Mouse (Mus musculus) midbrain, embryonic 16.5 days (tissue): ENCODE data around the gene Uqcc2. TPM values are rescaled to one million over a fixed set of nuclear protein-coding genes. Genes with fewer than 3 reads are reported as not detected.

Experiments
- ATAC-seq: fragments of 200-750 bp; cut with Nextera tagmentation; 2 replicates; pipeline ENCODE4 v1.8.0; 2017; ENCODE audit warnings: moderate TSS enrichment
- H3K27ac ChIP-seq: fragments of 300-500 bp; sonication (generic); 2 replicates; pipeline ENCODE4 v1.5.1; 2014; ENCODE audit warnings: mild to moderate bottlenecking, low read length, mixed read lengths
- H3K27me3 ChIP-seq: fragments of 300-500 bp; sonication (generic); 2 replicates; pipeline ENCODE4 v1.6.1; 2014; ENCODE audit warnings: low read depth, low read length, mixed read lengths; ENCODE audit not compliant: control insufficient read depth, insufficient read depth
- H3K36me3 ChIP-seq: fragments of 300-500 bp; sonication (generic); 2 replicates; pipeline ENCODE4 v1.6.1; 2014; ENCODE audit warnings: mild to moderate bottlenecking, low read length, moderate library complexity, mixed read lengths; ENCODE audit not compliant: control insufficient read depth, insufficient read depth
- H3K4me1 ChIP-seq: fragments of 300-500 bp; sonication (generic); 2 replicates; pipeline ENCODE4 v1.6.1; 2014; ENCODE audit warnings: mild to moderate bottlenecking, low read length, mixed read lengths; ENCODE audit not compliant: control insufficient read depth, insufficient read depth
- H3K4me2 ChIP-seq: fragments of 300-500 bp; sonication (generic); 2 replicates; pipeline ENCODE4 v1.6.1; 2014; ENCODE audit warnings: mild to moderate bottlenecking, low read length, mixed read lengths
- H3K4me3 ChIP-seq: fragments of 300-500 bp; sonication (generic); 2 replicates; pipeline ENCODE4 v1.5.1; 2014; ENCODE audit warnings: low read depth, mild to moderate bottlenecking, low read length, moderate library complexity, mixed read lengths
- H3K9ac ChIP-seq: fragments of 300-500 bp; sonication (generic); 2 replicates; pipeline ENCODE4 v1.6.1; 2014; ENCODE audit warnings: low read depth, low read length, mixed read lengths
- H3K9me3 ChIP-seq: fragments of 300-500 bp; sonication (generic); replicated peaks from 2 replicates; pipeline ENCODE4 v1.6.1; 2014; ENCODE audit warnings: mild to moderate bottlenecking, low read length, mixed read lengths; ENCODE audit not compliant: control insufficient read depth, poor library complexity, severe bottlenecking
- WGBS: fragments of 180-500 bp; shearing (Covaris S2); extraction: QIAGEN DNeasy Blood & Tissue Kit; methylation state at CpG from one replicate; pipeline ENCODE4 v1.1.7; 2014; 5-methylcytosine and 5-hydroxymethylcytosine counted together
- polyA plus RNA-seq: library from polyadenylated mRNA; unstranded; fragments of >200 nt; fragmentation: Nextera tagmentation; extraction: Ambion mirVana; gene quantifications from 2 replicates; pipeline ENCODE4 v1.2.1, GENCODE M21; 2015

Gene Uqcc2
- polyA plus RNA-seq, 1 experiment from 2014 or later: 384 TPM

DNA sequence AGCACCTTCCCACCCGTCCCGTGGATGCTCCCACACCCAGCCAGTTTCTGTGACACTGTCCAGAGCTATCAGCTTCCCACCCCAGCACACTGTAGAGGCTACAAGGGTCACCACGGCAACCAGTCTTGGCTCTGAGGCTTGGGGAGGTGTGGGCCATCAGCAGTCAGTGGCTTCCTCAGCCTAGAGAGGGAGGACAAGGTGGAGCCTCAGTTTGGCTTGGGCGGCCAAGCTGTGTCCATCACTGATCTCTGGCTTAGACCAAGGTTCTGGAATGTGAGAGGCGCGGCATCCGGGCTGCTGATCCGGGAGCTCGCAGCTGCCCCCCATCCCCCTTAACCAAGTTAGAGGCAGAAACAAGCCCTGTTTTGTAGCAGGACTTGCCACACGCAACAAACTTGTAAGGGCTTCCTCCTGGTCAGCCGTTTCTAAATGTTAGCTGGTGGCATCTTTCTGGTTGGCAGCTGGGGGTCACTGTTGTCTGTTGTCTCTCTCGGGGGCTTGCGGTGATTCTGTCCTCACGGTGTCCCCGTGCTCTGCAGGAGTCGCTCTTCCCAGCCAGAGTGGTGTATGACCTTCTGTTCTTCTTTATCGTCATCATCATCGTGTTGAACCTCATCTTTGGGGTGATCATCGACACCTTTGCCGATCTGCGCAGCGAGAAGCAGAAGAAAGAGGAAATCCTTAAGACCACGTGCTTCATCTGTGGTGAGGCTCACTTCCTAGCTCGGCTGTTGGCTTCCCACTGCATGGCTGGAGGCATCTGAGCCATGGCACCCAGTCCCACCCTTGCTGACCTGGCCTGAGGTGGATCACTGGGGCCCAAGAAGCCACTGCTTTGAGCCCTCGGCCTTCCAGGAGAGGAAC, 14.8 kb downstream of the Uqcc2 start:
- H3K36me3 ChIP-seq: peaks cover 14% of the 10 kb centered on the region

DNA sequence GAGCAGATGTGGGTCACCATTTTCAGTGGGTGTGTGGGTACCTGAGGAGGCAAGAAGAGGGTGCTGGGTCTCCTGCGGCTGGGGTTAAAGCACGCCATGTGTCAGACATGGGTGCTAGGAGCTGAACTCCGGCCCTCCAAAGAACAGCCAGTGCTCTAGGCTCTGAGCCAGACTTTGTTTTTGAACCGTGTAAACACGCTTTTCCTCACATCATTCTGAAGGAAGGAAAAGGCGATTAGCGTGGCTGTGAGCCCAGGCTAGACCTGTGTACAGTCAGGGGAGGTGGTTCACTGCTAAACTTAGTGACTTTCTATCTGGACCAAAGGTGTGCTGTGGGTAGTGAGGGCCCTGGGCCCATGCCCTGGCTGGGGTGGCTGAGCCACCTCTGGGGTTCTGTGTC, 23.6 kb downstream of the Uqcc2 start:
- Histone ChIP-seq H3K27ac (no peak overlapping the region), H3K27me3 (no peaks in the 10 kb centered on the region), H3K4me1 (no peaks in the 10 kb centered on the region), H3K4me3 (no peak overlapping the region), H3K9ac (no peak overlapping the region), H3K4me2 (no peak overlapping the region), H3K9me3 (no peaks in the 10 kb centered on the region), H3K36me3 (no peaks in the 10 kb centered on the region)
- 96% methylated on average over 7 of the region's 7 CpGs for WGBS
- ATAC-seq: no peak

More for the DNA sequence above, 14.8 kb downstream of the Uqcc2 start:
- Histone ChIP-seq H3K27me3 (no peaks in the 10 kb centered on the region), H3K4me3 (no peak overlapping the region), H3K9ac (no peak overlapping the region), H3K4me2 (no peak overlapping the region), H3K4me1 (peaks cover 17% of the 10 kb centered on the region), H3K27ac (no peak overlapping the region), H3K9me3 (no peaks in the 10 kb centered on the region)
- WGBS: 85% methylated on average over 25 of the region's 25 CpGs
- ATAC-seq: no peak

DNA sequence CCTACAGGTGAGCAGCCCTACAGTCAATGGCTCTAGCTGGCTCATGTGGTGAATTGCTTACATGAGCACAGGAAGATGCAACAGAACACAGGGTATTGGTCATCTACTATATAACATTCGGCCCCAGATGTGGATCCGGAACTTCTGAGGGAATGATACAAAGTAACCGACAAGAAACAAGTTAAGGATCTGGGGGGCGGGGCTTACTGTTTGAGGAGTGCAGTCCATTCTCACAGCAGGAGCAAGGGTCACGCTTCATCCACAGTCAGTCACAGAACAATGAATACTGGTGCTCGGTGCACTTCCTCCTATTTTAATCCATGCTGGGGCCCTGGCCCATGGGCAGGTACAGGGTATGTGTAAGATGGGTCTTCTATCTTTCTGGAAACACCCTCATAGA, 25.8 kb downstream of the Uqcc2 start:
- Histone ChIP-seq H3K27ac (no peak overlapping the region), H3K9ac (no peak overlapping the region), H3K27me3 (no peaks in the 10 kb centered on the region), H3K4me1 (no peaks in the 10 kb centered on the region), H3K9me3 (no peaks in the 10 kb centered on the region), H3K4me3 (no peak overlapping the region), H3K36me3 (no peaks in the 10 kb centered on the region), H3K4me2 (no peak overlapping the region)
- WGBS: 66% methylated on average over 6 of the region's 6 CpGs
- no peak for ATAC-seq

DNA sequence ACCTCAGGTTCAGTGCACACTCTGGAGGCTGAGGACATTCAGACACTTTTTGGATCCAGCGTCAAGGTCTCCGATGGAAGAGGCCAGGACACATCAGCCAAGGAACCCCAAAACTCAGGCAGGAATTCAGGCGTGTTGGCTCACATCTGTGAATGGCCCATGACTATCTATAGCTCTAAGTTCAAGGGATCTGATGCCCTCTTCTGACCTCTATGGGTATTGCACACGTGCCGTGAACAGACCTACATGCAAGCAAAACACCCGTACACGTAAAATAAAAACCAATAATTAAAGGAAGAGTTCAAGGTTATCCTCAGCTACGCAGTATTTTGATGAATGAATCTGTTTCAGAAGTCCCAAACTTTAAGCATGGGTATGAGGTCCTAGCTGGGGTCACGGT, 27.0 kb downstream of the Uqcc2 start:
- WGBS: 88% methylated on average over 9 of the region's 9 CpGs
- no peaks in the 10 kb centered on the region for H3K4me1 ChIP-seq
- no peaks in the 10 kb centered on the region for H3K36me3 ChIP-seq
- H3K9me3 ChIP-seq: no peaks in the 10 kb centered on the region
- no peaks in the 10 kb centered on the region for H3K27me3 ChIP-seq
- no peak overlapping the region for H3K9ac ChIP-seq
- no peak overlapping the region for H3K27ac ChIP-seq
- ATAC-seq: no peak
- H3K4me3 ChIP-seq: no peak overlapping the region
- no peak overlapping the region for H3K4me2 ChIP-seq

DNA sequence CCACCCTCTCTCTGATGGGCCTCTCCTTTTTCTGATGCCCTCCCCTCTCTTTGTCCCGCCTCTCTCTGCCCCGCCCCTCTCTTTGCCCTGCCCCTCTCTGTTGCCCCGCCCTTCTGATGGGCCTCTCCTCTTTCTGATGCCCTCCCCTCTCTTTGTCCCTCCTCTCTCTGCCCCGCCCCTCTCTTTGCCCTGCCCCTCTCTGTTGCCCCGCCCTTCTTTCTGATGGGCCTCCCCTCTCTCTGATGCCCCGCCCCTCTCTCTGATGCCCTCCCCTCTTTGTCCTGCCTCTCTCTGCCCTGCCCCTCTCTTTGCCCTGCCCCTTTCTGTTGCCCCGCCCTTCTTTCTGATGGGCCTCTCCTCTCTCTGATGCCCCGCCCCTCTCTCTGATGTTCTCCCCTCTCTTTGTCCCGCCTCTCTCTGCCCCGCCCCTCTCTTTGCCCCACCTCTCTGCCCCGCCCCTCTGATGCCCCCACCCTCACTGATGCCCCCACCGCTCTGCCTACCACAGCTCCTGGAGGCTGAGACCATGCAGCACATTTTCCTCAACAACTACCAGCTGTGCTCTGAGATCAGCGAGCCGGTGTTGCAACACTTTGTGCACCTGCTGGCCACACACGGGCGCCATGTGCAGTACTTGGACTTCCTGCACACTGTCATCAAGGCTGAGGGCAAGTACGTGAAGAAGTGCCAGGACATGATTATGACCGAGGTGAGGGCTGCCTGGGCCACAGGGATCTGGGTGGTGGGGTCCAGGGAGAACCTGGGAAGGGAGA, 27.8 kb downstream of the Uqcc2 start:
- Histone ChIP-seq H3K36me3 (no peaks in the 10 kb centered on the region), H3K4me1 (no peaks in the 10 kb centered on the region), H3K27ac (no peak overlapping the region), H3K9ac (no peak overlapping the region), H3K27me3 (no peaks in the 10 kb centered on the region), H3K4me2 (no peak overlapping the region), H3K4me3 (no peak overlapping the region), H3K9me3 (no peaks in the 10 kb centered on the region)
- WGBS: 81% methylated on average over 12 of the region's 18 CpGs
- ATAC-seq: no peak

DNA sequence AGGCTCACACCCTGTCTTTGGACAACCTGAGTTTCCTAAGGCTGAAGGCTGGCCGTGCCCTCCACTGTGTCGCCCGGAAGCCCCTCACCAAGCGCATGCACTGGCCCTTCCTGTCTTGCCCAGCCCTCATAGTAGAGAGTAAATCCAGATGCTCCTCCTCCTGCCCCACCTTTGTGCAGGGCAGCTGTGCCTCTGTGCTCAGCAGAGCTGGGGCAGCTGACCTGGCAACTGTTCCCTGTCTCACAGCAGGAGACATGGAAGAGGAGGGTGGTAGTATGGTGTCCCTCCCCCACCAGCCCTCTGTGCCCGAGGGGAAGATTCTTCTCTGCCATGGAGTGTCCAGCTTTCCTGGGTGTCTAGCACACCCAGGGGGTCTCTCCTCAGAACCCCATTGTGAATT, 32.0 kb downstream of the Uqcc2 start:
- 88% methylated on average over 5 of the region's 5 CpGs for WGBS
- no peak for ATAC-seq
- Histone ChIP-seq H3K4me2 (no peak overlapping the region), H3K27me3 (no peaks in the 10 kb centered on the region), H3K27ac (no peak overlapping the region), H3K36me3 (no peaks in the 10 kb centered on the region), H3K4me3 (no peak overlapping the region), H3K9ac (no peak overlapping the region), H3K9me3 (no peaks in the 10 kb centered on the region), H3K4me1 (no peaks in the 10 kb centered on the region)

DNA sequence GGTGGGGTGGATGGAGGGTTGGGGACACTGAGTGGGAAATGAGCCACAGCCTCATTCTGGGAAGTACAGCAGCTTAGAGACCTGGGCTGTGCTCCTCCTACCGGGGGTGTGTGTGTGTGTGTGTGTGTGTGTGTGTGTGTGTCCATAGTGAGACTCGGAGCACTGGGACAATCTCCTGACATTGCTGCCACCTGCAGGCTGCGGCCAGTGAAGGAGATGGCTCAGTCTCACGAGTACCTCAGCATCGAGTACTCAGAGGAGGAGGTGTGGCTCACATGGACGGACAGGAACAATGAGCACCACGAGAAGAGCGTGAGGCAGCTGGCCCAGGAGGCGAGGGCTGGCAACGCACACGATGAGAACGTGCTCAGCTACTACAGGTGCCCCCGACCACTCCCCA, 38.0 kb downstream of the Uqcc2 start:
- peak; percentile 48 for ATAC-seq
- H3K36me3 ChIP-seq: no peaks in the 10 kb centered on the region
- no peaks in the 10 kb centered on the region for H3K9me3 ChIP-seq
- H3K4me3 ChIP-seq: no peak overlapping the region
- no peak overlapping the region for H3K27ac ChIP-seq
- H3K4me2 ChIP-seq: no peak overlapping the region
- no peaks in the 10 kb centered on the region for H3K27me3 ChIP-seq
- H3K4me1 ChIP-seq: no peaks in the 10 kb centered on the region
- 14% methylated on average over 12 of the region's 13 CpGs for WGBS
- H3K9ac ChIP-seq: no peak overlapping the region

DNA sequence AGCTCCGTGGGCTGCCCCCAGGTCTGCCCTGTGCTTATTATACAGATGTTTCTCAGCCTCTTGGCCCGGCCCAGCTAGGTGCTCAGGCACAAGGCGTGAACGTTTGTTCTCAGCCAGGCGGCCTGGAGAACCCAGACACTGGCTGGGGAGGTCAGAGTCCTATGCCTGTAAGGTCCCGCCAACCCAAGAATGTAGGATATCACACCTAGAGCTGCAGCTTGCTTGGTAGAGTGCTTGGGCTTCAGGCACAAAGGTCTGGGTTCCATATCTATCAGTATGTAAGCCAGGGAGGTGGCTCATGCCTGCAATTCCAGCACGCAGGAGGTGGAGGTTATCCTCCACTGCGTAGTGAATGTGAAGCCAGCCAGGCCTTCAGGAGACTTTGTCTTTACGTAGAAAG, 43.6 kb downstream of the Uqcc2 start:
- 86% methylated on average over 9 of the region's 9 CpGs for WGBS
- Histone ChIP-seq H3K4me1 (no peaks in the 10 kb centered on the region), H3K4me2 (no peak overlapping the region), H3K27ac (no peak overlapping the region), H3K4me3 (no peak overlapping the region), H3K36me3 (no peaks in the 10 kb centered on the region), H3K9ac (no peak overlapping the region), H3K9me3 (no peaks in the 10 kb centered on the region), H3K27me3 (no peaks in the 10 kb centered on the region)
- ATAC-seq: no peak

DNA sequence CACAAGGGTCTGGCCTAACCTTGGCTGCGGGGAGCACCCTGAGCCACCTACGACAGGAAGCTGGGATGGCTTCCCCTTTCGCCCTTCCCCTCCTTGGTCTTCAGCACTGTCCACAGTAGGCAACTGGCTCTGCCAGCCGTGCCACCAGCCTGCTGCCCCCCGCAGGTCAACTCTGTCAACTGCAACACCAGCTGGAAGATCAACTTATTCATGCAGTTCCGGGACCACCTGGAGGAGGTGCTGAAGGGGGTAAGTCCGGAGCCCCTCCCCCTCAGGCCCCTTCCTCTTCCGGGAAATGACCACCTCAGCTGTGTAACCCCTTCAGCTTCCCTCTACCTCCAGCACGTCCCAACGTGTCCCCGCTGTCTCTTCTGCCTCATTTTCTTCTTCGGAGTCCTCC, 46.3 kb downstream of the Uqcc2 start:
- Histone ChIP-seq H3K4me2 (no peak overlapping the region), H3K27me3 (no peaks in the 10 kb centered on the region)
- WGBS: 31% methylated on average over 12 of the region's 12 CpGs

More for the DNA sequence above, 46.3 kb downstream of the Uqcc2 start:
- Histone ChIP-seq H3K27ac (no peak overlapping the region), H3K36me3 (no peaks in the 10 kb centered on the region), H3K9me3 (no peaks in the 10 kb centered on the region), H3K4me1 (no peaks in the 10 kb centered on the region), H3K4me3 (no peak overlapping the region), H3K9ac (no peak overlapping the region)
- no peak for ATAC-seq
